Mouse (Mus musculus) heart, postnatal 0 days (tissue): Measurements from ENCODE around the gene Srrt.

Experiments
- CTCF ChIP-seq: IDR thresholded peaks from 2 replicates; pipeline ENCODE4 v1.5.1; 2016; ENCODE audit warnings: antibody characterized with exemption, control low read depth, low read depth
- EP300 ChIP-seq: IDR thresholded peaks from 2 replicates; pipeline ENCODE4 v1.6.1; 2016; ENCODE audit warnings: antibody characterized with exemption, low read depth

GRCm38 (mm10) chr5:137339290-137339979 lies 32.0 kb upstream of the Srrt start:
- no peak for TF ChIP-seq CTCF
- peak; percentile 30; the same call in 1 of the 2 replicates for TF ChIP-seq EP300
